Mouse (Mus musculus) stomach, embryonic 16.5 days (tissue): ENCODE results near the gene Reep1. TPM values are rescaled to one million over a fixed set of nuclear protein-coding genes. Genes with fewer than 3 reads are reported as not detected.

Source experiments
- ATAC-seq: fragments of 200-750 bp; cut with Nextera tagmentation; 2 replicates; pipeline ENCODE4 v1.8.0; 2017; ENCODE audit warnings: moderate number of reproducible peaks, moderate TSS enrichment; ENCODE audit not compliant: insufficient read depth, low FRiP score
- H3K27ac ChIP-seq: fragments of 300-500 bp; sonication (generic); 2 replicates; pipeline ENCODE4 v1.5.1; 2014; ENCODE audit warnings: low read length
- H3K27me3 ChIP-seq: fragments of 300-500 bp; sonication (generic); 2 replicates; pipeline ENCODE4 v1.6.1; 2014; ENCODE audit warnings: low read length, control low read depth, mixed read lengths; ENCODE audit not compliant: control insufficient read depth, insufficient read depth
- H3K36me3 ChIP-seq: fragments of 300-500 bp; sonication (generic); 2 replicates; pipeline ENCODE4 v1.6.1; 2014; ENCODE audit warnings: low read length; ENCODE audit not compliant: control insufficient read depth, insufficient read depth
- H3K4me1 ChIP-seq: fragments of 300-500 bp; sonication (generic); 2 replicates; pipeline ENCODE4 v1.6.1; 2014; ENCODE audit warnings: low read length, control low read depth, mixed read lengths; ENCODE audit not compliant: control insufficient read depth, insufficient read depth
- H3K4me2 ChIP-seq: fragments of 300-500 bp; sonication (generic); 2 replicates; pipeline ENCODE4 v1.6.1; 2014; ENCODE audit warnings: low read depth, low read length, mixed read lengths
- H3K4me3 ChIP-seq: fragments of 300-500 bp; sonication (generic); replicated peaks from 2 replicates; pipeline ENCODE4 v1.5.1; 2014; ENCODE audit warnings: mild to moderate bottlenecking, low read length
- H3K9ac ChIP-seq: fragments of 300-500 bp; sonication (generic); 2 replicates; pipeline ENCODE4 v1.6.1; 2014; ENCODE audit warnings: low read length
- H3K9me3 ChIP-seq: fragments of 300-500 bp; sonication (generic); replicated peaks from 2 replicates; pipeline ENCODE4 v1.6.1; 2016; ENCODE audit warnings: low read length, control low read depth; ENCODE audit not compliant: control insufficient read depth
- WGBS: fragments of 180-500 bp; shearing (Covaris S2); extraction: QIAGEN DNeasy Blood & Tissue Kit; methylation state at CpG from one replicate; pipeline ENCODE4 v1.1.7; 2014; 5-methylcytosine and 5-hydroxymethylcytosine counted together
- polyA plus RNA-seq: library from polyadenylated mRNA; unstranded; fragments of >200 nt; fragmentation: Nextera tagmentation; extraction: Ambion mirVana; gene quantifications from 2 replicates; pipeline ENCODE4 v1.2.1, GENCODE M21; 2015

The Reep1 gene
- polyA plus RNA-seq, 1 experiment from 2014 or later, result 17.3 TPM

- H3K27ac ChIP-seq, result no peak overlapping the region
- H3K36me3 ChIP-seq, result no peaks in the 10 kb centered on the region
- no peaks in the 10 kb centered on the region for H3K9me3 ChIP-seq
- ATAC-seq, result no peak
- no peaks in the 10 kb centered on the region for H3K27me3 ChIP-seq
- no peak overlapping the region for H3K4me2 ChIP-seq
- no peak overlapping the region for H3K4me3 ChIP-seq
- no peaks in the 10 kb centered on the region for H3K4me1 ChIP-seq
- H3K9ac ChIP-seq, result no peak overlapping the region
- 68% methylated on average over 3 of the region's 3 CpGs for WGBS
Observed at GRCm38 (mm10) chr6:71728306-71728705, 20.9 kb downstream of the Reep1 start.

- no peaks in the 10 kb centered on the region for H3K27me3 ChIP-seq
- no peak overlapping the region for H3K9ac ChIP-seq
- no peak overlapping the region for H3K4me2 ChIP-seq
- no peaks in the 10 kb centered on the region for H3K4me1 ChIP-seq
- no peaks in the 10 kb centered on the region for H3K36me3 ChIP-seq
- H3K4me3 ChIP-seq, result no peak overlapping the region
- ATAC-seq, result no peak
- 30% methylated on average over 4 of the region's 4 CpGs for WGBS
- no peaks in the 10 kb centered on the region for H3K9me3 ChIP-seq
- no peak overlapping the region for H3K27ac ChIP-seq
Observed at GRCm38 (mm10) chr6:71734910-71735599, 27.7 kb downstream of the Reep1 start.

- H3K9me3 ChIP-seq, result no peaks in the 10 kb centered on the region
- no peak overlapping the region for H3K27ac ChIP-seq
- H3K27me3 ChIP-seq, result no peaks in the 10 kb centered on the region
- no peaks in the 10 kb centered on the region for H3K36me3 ChIP-seq
- no peak overlapping the region for H3K9ac ChIP-seq
- no peak overlapping the region for H3K4me3 ChIP-seq
- no peak for ATAC-seq
- WGBS, result 12% methylated on average over 4 of the region's 4 CpGs
- H3K4me2 ChIP-seq, result no peak overlapping the region
- no peaks in the 10 kb centered on the region for H3K4me1 ChIP-seq
Observed at GRCm38 (mm10) chr6:71735600-71736010, 28.2 kb downstream of the Reep1 start.

- Histone ChIP-seq H3K27me3 (no peaks in the 10 kb centered on the region), H3K9me3 (no peaks in the 10 kb centered on the region), H3K27ac (no peak overlapping the region), H3K9ac (no peak overlapping the region), H3K4me1 (no peaks in the 10 kb centered on the region), H3K36me3 (no peaks in the 10 kb centered on the region), H3K4me2 (no peak overlapping the region), H3K4me3 (no peak overlapping the region)
- WGBS, result 86% methylated on average over 5 of the region's 5 CpGs
- ATAC-seq, result no peak
Observed at GRCm38 (mm10) chr6:71736101-71736500, 28.7 kb downstream of the Reep1 start.

GRCm38 (mm10) chr6:71737202-71737601, 29.8 kb downstream of the Reep1 start:
- no peaks in the 10 kb centered on the region for H3K4me1 ChIP-seq
- H3K9ac ChIP-seq, result no peak overlapping the region
- H3K4me3 ChIP-seq, result no peak overlapping the region
- H3K9me3 ChIP-seq, result no peaks in the 10 kb centered on the region
- H3K4me2 ChIP-seq, result no peak overlapping the region
- ATAC-seq, result 0 out of 2 replicates have a peak, but pooled peaks have one; percentile 65
- no peak overlapping the region for H3K27ac ChIP-seq
- 56% methylated on average over 8 of the region's 8 CpGs for WGBS
- H3K27me3 ChIP-seq, result no peaks in the 10 kb centered on the region
- H3K36me3 ChIP-seq, result no peaks in the 10 kb centered on the region

GRCm38 (mm10) chr6:71738611-71739010, 31.2 kb downstream of the Reep1 start:
- no peak for ATAC-seq
- H3K4me1 ChIP-seq, result no peaks in the 10 kb centered on the region
- WGBS, result 56% methylated on average over 4 of the region's 4 CpGs
- no peak overlapping the region for H3K4me3 ChIP-seq
- no peak overlapping the region for H3K9ac ChIP-seq
- no peaks in the 10 kb centered on the region for H3K27me3 ChIP-seq
- no peak overlapping the region for H3K27ac ChIP-seq
- H3K36me3 ChIP-seq, result no peaks in the 10 kb centered on the region
- H3K9me3 ChIP-seq, result no peaks in the 10 kb centered on the region
- no peak overlapping the region for H3K4me2 ChIP-seq

- Histone ChIP-seq H3K27ac (no peak overlapping the region), H3K36me3 (no peaks in the 10 kb centered on the region), H3K4me2 (no peak overlapping the region), H3K4me3 (no peak overlapping the region), H3K27me3 (no peaks in the 10 kb centered on the region), H3K4me1 (no peaks in the 10 kb centered on the region), H3K9me3 (no peaks in the 10 kb centered on the region), H3K9ac (0 out of 2 replicates have a peak overlapping the region, but pooled peaks have one; percentile 3)
- ATAC-seq, result no peak
- WGBS, result 40% methylated on average over 13 of the region's 13 CpGs
Observed at GRCm38 (mm10) chr6:71740921-71741320, 33.6 kb downstream of the Reep1 start.

GRCm38 (mm10) chr6:71741998-71742636, 34.8 kb downstream of the Reep1 start:
- ATAC-seq, result no peak
- H3K4me3 ChIP-seq, result no peak overlapping the region
- H3K9ac ChIP-seq, result no peak overlapping the region
- H3K27me3 ChIP-seq, result no peaks in the 10 kb centered on the region
- H3K4me1 ChIP-seq, result no peaks in the 10 kb centered on the region
- H3K4me2 ChIP-seq, result no peak overlapping the region
- no peak overlapping the region for H3K27ac ChIP-seq
- WGBS, result 56% methylated on average over 6 of the region's 6 CpGs
- no peaks in the 10 kb centered on the region for H3K36me3 ChIP-seq
- no peaks in the 10 kb centered on the region for H3K9me3 ChIP-seq

- WGBS, result 73% methylated on average over 6 of the region's 6 CpGs
- Histone ChIP-seq H3K4me1 (no peaks in the 10 kb centered on the region), H3K27ac (no peak overlapping the region), H3K4me2 (no peak overlapping the region), H3K9me3 (no peaks in the 10 kb centered on the region), H3K27me3 (no peaks in the 10 kb centered on the region), H3K9ac (no peak overlapping the region), H3K36me3 (no peaks in the 10 kb centered on the region), H3K4me3 (no peak overlapping the region)
- ATAC-seq, result no peak
Observed at GRCm38 (mm10) chr6:71744934-71745333, 37.6 kb downstream of the Reep1 start.
